Mouse (Mus musculus) layer of hippocampus, adult 2 months (tissue): ENCODE data around the gene Slc35c2. TPM values are rescaled to one million over a fixed set of nuclear protein-coding genes. Genes with fewer than 3 reads are reported as not detected.

Experiments used
- DNase-seq, 2 experiments: peaks; one replicate each; pipeline ENCODE4 v3.0.0; 2022; ENCODE audit warnings: low spot score in 2 of 2
- H3K27ac ChIP-seq: fragments of 200-600 bp; 2 replicates; pipeline ENCODE4 v1.8.1; 2022
- H3K4me3 ChIP-seq: fragments of 200-600 bp; 2 replicates; pipeline ENCODE4 v1.8.1; 2022; ENCODE audit warnings: mild to moderate bottlenecking
- CTCF ChIP-seq: fragments of 200-600 bp; conservative IDR thresholded peaks from 2 replicates; pipeline ENCODE4 v1.8.1; 2022; ENCODE audit warnings: antibody characterized with exemption, mild to moderate bottlenecking, moderate library complexity
- long read RNA-seq, 2 experiments: library from polyadenylated mRNA; stranded (forward); transcript quantifications; one replicate each; pipeline ENCODE4 v2.0.0; 2021; ENCODE audit warnings: borderline mapping rate in 2 of 2
- total RNA-seq, 2 experiments: library from RNA; stranded (reverse); gene quantifications; 2 replicates each; pipeline ENCODE4 v1.2.3; 2021

Slc35c2 gene
- 10 to 100 TPM; 94.6 to 98.4 TPM for total RNA-seq
- long read RNA-seq, experiment 1, transcript Slc35c2-204 (10 exons, 2,008 nt), result major isoform, 7 of 53 reads
- long read RNA-seq, experiment 1, partial matches to known transcripts, result 4 of 53 reads
- long read RNA-seq, experiment 1, other reads (novel, unspliced or antisense), result 38 of 53 reads
- long read RNA-seq, experiment 2, transcript Slc35c2-204 (10 exons, 2,008 nt), result major isoform, 14 of 116 reads
- long read RNA-seq, experiment 2, partial matches to known transcripts, result 12 of 116 reads
- long read RNA-seq, experiment 2, other reads (novel, unspliced or antisense), result 88 of 116 reads

DNA sequence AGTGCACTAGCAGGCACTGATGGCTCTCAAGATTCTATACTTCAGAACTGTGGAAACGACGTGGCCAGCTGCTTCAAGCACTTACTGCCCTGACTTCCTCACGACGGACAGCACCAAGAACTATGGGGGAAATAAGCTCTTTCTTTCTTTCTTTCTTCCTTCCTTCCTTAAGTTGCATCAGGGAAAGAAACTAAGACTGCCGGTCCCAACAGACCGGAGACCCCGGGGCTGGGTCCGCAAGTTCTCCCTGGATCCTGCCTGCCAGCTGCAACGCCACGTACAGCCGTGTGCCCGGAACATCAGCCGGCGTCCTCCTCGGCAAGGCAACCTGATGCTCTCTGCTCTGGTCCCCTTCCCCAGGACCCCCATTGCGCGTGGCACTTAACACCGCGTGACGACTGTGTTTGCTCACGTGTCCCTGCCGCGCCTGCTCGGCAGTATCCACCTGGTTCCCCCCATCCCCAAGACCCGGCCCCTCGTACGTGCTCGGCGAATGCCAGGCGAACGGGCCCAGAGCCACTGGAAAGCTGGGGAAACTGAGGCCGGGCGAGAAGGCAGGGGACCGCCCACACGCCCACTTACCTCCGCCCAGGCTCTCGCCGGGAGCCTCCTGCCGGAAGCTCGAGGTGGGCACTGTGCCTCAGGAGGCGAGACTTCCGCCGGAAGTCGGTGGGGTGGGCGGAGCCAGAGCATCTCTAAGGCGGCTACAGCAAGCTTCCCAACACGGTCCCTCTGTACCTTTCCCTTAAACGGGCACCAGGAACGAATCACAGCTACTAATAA is at the start of gene Slc35c2:
Gene Slc35c2 (minus strand): TSS at position 668 of the 783 bp plus-strand sequence.
- peak; percentile 62 for TF ChIP-seq CTCF
- H3K4me3 ChIP-seq, result peak within 1 kb of the TSS; percentile 71
- peak; percentile 93 to 96 for DNase-seq
- peak within 1 kb of the TSS; percentile 98 for H3K27ac ChIP-seq

DNA sequence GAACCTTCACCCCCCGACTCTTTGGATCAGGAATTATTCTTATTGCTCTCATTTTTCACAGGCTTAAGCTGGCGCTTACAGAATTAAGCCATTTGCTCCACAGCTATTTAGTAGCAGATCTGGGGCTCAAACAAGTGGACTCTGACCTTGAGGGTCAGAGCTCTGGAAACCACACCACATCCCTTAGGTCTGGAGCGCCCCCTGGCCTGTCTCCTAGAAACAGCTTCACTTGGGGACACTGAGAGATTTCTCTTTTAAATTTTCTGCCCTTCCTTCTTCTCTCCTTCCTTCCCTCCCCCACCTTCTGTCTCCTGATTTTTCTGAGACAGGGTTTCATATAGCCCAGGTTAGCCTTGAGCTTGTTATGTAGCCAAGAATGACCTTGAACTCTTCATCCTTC is 49.5 kb upstream of the Slc35c2 start:
- no peak for DNase-seq
- TF ChIP-seq CTCF, result peak; percentile 83
- H3K27ac ChIP-seq, result no peak overlapping the region
- no peak overlapping the region for H3K4me3 ChIP-seq

DNA sequence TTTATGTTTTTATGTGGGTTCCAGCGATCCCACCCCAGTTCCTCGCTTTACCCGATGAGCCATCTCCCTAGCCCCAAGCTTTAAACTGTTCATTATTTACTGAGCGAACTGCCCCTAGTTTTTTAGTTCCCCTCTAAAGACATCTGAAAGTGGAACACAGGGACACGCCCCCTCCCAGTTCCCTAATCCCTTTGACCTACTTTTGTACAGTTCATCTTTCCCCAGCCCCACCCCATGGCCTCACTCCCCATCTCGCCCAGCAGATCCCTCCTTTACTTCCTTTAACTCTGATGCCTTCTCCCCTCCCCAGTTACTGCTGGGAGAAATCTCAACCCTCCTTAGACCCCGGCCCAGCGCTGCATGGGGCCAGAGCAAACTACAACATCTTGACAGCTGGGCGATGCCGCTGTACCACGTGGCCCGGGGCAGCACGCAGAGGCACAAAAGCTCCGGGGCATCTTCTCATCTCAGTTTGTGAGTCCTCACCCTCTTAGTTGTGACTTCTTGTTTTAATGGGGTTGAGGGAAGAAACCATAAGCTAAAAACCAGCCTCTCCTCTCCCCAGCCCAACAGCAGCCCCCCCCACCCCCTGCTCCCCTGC is 45.0 kb upstream of the Slc35c2 start:
- Histone ChIP-seq H3K27ac (no peak overlapping the region), H3K4me3 (no peak overlapping the region)
- no peak for DNase-seq
- no peak for TF ChIP-seq CTCF

DNA sequence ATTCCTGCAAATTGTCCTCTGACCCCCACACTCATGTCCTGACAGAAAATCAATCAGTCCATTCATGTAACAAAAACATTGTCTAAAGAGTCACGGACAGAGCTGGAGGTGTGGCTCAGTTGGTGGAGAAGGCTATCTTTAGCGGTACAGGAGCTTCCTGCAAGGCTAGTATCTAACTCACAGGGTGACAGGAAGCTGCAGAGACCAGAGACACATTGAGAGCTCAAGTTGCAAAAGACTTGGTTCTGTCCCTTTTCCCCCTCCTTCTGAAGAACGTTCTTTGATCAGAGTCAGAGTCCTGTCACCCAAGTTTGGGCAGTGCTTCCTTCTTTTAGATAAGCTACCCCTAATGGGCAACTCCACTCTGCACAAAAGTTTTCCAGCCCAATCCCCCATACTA is 42.0 kb upstream of the Slc35c2 start:
- no peak for TF ChIP-seq CTCF

DNA sequence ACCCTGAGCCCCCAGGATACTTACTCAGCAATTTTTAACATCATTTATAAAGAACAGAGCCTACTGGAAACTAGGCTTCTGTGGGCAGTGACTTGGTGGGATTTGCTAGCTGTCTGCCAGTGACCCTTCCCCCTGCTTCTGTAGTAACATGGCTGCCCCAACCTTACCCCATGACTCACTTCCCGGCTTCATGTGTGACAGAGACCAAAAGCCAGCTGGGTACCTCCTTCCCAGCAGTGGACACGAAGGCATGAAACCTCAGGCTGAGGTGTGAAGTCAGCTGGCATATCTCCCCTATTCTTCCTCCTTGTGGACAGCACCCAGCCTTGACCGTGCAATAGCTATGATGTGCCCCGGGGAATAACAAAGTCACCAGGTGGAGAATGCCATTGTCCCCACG is 41.1 kb upstream of the Slc35c2 start:
- no peak for TF ChIP-seq CTCF
- no peak overlapping the region for H3K27ac ChIP-seq
- no peak for DNase-seq
- no peak overlapping the region for H3K4me3 ChIP-seq

More for the DNA sequence above, 42.0 kb upstream of the Slc35c2 start:
- DNase-seq, result no peak
- H3K4me3 ChIP-seq, result no peak overlapping the region
- H3K27ac ChIP-seq, result no peak overlapping the region

DNA sequence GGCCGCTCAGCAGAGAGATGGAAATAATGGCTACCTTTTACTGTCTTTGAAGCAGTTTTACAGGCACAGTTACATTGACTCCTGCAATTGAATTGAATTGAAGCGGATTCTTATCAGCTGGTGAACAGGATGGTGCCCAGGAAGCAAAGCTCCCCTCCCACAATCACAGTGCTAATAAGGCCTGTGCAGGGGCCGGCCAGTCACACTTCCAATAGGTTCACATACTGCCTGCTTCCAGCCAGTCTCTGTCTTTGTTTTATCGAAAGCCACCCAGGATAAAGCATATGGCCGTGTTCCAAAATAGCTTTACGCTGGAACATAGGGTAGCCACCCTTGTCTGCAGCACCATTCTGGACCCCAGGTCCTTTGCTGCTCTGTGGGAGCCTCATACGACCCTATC is 39.7 kb upstream of the Slc35c2 start:
- peak overlapping the region; percentile 87; the same call in 1 of the 2 replicates for H3K4me3 ChIP-seq

DNA sequence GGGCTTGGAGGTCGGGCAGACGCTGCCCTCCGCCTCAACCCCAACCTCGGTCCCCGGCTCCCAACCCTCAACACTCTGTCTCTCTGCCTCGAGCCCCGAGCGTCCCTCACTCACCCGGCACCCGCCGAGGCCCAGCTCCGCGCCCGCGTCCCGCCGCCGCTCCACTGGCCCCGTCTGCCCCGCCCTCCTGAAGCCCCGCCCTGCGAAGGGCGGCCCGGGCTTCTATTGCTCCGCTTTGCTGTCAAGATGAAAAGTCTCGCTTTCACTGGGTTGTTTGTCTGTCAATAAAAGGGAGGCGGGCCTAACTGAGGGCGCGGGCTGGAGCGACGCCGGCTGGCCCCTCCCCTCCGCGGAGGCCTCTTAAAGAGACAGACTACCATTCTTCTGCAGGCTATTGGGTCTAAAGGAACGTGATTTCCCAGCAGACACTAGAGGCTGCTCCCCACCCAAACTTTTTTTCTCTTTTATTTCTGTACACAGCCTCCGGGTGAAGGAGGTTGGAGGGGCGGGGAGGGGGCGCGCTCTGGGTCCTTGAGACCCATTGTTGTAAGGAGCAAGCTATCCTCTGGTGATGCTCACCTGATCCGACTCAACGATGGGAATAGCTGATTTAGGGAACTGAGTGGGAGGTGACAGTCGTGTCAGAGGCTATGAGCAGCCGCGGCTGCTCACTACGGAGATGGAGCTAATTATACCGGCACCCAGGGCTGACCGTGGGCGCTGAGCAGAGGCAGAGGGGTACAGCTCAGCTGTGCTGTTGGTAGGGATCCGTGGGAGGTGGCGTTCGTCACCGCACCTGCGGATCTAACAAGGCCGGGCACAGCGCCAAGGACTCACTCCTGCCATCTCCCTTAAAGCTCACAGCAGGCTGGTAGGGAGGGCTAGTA is 38.9 kb upstream of the Slc35c2 start, which contains the start of gene Elmo2:
Gene Elmo2 (minus strand): TSS at position 176 of the 887 bp plus-strand sequence.
- TF ChIP-seq CTCF, result 0 out of 2 replicates have a peak, but pooled peaks have one; percentile 19
- DNase-seq, result peak; percentile 97 to 98
- H3K4me3 ChIP-seq, result peak within 1 kb of the TSS; percentile 87
- H3K27ac ChIP-seq, result peak within 1 kb of the TSS; percentile 98

More for the DNA sequence above, 39.7 kb upstream of the Slc35c2 start:
- H3K27ac ChIP-seq, result peak overlapping the region; percentile 98
- no peak for TF ChIP-seq CTCF
- no peak for DNase-seq

DNA sequence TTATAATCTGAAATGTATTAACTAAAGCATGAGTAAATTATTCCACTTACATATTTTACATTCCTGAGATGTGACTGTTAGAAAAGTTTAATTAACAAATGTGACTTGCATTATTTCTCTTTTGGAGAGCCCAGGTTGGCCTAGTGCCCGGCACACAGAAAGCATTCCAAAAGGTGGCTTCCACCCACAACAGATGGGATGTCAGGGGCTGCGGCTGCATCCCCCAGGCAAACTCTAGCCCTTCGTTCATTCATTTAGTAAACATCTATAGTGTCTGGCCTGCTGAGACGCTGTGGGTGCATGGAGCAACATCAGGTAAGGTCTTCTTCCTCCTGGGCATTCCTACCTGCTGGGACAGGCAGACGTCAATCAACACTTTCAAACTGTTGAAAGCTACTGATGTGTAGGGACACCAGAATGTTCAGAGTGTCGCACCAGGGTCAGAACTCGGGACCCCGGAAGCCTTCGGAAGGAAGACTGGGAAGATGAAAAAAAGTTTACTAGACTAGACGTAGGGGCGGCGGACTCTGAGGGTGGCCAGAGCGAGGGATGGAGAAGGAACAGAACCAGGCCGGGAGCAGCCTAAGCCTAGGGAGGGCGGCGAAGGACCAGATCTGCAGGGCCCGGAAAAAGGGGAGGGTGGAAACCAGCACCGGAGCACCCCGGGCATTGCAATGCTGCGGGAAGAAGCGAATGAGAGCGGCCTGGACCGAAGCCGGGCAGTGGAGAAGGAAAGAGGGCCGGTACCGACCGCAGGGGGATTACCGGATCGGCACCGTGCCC is 38.0 kb upstream of the Slc35c2 start:
- no peak for DNase-seq
- peak overlapping the region; percentile 87 for H3K4me3 ChIP-seq
- peak overlapping the region; percentile 98 for H3K27ac ChIP-seq
- no peak for TF ChIP-seq CTCF

DNA sequence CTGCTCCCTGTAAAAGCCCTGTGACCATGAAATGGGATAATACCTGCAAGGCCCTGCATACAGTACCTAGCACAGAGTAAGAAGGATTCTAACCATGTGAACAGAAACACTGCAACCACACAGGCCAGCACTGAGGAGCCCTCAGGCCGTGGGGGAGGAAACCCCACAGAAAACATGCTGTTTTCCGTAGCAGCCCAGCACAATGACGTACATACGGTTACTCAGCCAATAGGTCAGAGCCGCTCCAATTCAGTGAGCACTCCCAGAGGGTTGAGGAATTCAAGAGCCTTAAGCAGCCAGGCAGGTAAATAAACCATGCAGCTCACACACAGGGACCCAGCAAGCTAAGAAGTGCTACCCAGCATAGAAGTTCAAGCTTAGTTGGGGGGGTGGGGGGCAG is 36.3 kb upstream of the Slc35c2 start:
- Histone ChIP-seq H3K4me3 (peak overlapping the region; percentile 87), H3K27ac (peak overlapping the region; percentile 98)
- TF ChIP-seq CTCF, result no peak
- DNase-seq, result no peak

DNA sequence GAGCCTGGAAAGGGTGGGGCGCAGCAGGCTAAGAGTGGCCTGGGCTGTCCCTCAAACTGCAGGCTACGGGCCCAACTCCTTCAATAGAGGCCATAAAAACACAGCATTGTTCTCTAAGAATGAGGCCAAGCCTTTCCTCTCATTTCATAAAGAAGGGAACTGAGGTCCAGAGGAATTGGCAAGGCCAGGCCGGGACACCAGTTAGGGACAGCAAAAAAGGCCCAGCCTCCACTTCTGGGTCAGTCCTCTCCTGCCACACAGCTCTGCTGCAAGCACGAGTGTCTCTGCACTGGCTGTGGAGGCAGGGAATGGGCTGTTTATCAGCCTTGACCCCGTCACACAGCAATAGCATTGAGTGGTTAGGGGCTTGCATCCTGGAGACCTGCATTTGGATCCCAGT is 35.8 kb upstream of the Slc35c2 start:
- peak overlapping the region; percentile 98 for H3K27ac ChIP-seq
- peak in 1 of 2 experiments; percentile 61 for DNase-seq
- no peak for TF ChIP-seq CTCF
- peak overlapping the region; percentile 87 for H3K4me3 ChIP-seq

DNA sequence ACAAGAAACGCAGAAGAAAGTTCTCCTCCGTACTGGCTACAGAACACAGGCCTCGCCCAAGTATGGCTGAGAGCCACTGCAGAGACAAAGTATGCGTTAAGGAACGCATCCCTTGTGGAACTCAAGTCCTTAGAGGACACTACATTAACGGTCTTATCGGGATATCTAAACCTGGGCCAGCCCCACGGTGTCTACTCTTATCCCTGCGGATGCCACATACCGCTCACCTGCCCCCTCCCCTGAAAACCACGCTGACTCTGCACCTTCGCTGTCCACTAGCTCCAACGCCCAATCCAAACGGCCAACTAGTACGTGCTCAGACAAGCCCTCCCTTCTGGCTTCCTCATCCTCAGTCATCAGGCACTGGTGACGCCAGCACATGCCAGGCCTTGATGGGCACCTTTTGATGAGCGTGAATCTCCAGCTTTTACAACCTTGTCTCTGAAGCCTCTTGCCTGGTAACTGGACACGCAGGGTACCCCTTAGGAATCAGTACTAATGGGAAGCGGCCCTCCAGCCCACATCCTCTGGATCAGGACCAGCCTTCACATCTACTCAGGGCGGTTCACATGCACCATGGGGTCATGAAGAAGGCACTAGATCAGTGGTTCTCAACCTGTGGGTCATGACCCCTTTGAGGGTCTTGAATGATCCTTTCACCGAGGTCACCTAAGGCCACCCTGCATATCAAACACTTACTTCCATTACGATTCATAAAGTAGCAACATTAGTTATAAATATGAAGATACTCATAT is 34.5 kb upstream of the Slc35c2 start:
- peak overlapping the region; percentile 98 for H3K27ac ChIP-seq

More for the DNA sequence above, 34.5 kb upstream of the Slc35c2 start:
- no peak for DNase-seq
- TF ChIP-seq CTCF, result no peak
- no peak overlapping the region for H3K4me3 ChIP-seq
